Mouse (Mus musculus) inflammation-experienced regulatory T-cells, adult 6 months (primary cell): ENCODE results near the gene Gm49711. TPM values are rescaled to one million over a fixed set of nuclear protein-coding genes. Genes with fewer than 3 reads are reported as not detected.

Experiments used
- ATAC-seq: one replicate; pipeline ENCODE4 v1.8.0; 2017
- polyA plus RNA-seq, 3 experiments: library from polyadenylated mRNA; unstranded; fragments of 100-300 nt; shearing (Covaris generic); gene quantifications; one replicate each; pipeline ENCODE4 v1.2.1; 2017

The Gm49711 gene
- polyA plus RNA-seq, 3 experiments from 2014 or later = not detected

DNA sequence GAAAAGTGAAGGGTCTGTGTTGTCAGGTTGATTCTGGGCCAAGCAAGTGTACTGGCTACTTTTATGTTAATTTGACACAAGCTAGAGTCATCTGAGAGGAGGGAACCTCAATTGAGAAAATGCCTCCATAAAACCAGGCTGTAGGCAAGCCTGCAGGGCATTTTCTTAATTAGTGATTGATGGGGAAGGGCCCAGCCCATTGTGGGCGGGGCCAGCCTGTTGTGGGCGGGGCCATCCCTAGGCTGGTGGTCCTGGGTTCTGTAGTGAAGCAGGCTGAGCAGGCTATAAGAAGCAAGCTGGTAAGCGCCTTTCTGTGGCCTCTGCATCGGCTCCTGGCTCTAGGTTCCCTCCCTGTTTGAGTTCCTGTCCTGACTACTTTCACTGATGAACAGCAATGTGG lies 69.1 kb downstream of the Gm49711 start:
- ATAC-seq = no peak

GRCm38 (mm10) chr16:92127666-92128065 lies 69.5 kb downstream of the Gm49711 start:
- no peak for ATAC-seq

DNA sequence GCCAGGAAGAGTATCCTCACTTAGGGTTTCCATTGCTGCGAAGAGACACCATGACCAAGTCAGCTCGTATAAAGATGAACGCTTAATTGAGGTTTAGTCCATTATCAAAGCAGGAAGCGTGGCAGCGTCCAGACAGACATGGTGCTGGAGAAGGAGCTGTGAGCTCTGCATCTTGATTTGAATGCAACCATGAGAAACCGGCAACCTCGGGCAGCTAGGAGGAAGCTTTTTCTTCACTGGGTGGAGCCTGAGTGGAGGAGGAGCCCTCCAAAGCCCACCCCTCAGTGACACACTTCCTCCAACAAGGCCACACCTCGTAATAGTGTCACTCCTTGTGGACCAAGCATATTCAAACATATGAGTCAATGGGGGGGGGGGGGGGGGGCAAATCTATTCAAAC lies 71.7 kb downstream of the Gm49711 start:
- ATAC-seq = no peak

DNA sequence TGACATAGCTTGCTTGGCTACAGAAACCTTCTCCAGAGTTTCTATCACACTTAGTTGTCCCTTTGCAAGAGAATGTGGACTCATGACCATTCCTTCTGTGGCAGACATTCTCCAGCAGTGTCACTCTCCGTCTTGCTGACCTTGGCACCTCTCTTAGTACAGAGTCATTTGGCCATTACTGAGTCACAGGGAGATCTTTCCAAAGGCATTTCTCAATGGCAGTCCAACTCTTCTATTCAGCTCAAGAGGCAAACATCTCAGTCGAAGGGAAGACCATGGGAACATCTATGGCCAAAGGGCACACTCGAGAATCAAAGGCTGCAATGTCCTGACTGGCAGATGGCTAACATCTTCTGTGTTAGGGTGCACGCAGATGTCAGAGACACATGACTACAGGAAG lies 74.4 kb downstream of the Gm49711 start:
- ATAC-seq = no peak

GRCm38 (mm10) chr16:92134148-92134764 lies 76.1 kb downstream of the Gm49711 start:
- no peak for ATAC-seq

- no peak for ATAC-seq
Observed at GRCm38 (mm10) chr16:92136275-92136674, 78.2 kb downstream of the Gm49711 start.

DNA sequence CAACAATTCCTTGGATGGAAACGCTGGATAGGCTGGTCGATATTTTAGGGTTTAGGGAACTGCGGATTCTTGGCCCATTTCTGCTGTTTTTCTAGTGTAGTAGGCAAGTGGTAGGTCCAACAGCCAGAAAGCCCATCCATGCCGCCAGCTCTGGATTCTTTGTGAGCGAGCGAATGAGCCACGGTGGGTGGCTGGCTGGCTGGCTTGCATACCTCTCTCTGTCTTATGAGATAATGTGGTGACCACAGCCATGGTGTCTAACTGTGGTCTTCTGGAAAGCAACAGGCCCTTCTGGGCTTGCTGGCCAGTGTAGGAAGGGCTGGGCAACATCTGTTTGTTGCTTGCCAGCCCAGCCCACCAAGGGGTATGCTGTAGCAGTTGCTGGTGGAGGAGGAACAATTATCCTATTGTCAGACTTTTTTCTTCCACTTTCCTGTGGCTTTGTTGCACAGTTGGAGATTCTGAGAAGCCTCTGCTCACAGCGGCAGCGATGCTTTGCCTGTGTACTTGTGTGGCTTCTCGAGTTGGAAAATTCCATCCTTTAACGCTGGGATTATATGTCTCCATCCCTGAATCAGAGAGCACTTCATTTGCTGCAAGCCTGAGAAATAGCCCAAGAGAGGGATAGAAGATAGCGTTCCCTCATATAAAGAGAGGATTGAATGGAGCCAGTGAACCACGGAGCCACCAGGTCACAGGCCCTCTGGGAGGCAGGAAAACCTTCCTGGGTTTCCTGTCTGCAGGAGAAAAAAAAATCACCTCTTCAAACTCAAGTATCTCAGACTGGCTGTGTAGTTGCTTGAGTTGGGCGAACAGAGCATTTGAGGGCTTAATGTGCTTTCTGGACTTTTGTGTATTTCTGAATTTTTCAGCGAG lies 81.5 kb downstream of the Gm49711 start:
- no peak for ATAC-seq

DNA sequence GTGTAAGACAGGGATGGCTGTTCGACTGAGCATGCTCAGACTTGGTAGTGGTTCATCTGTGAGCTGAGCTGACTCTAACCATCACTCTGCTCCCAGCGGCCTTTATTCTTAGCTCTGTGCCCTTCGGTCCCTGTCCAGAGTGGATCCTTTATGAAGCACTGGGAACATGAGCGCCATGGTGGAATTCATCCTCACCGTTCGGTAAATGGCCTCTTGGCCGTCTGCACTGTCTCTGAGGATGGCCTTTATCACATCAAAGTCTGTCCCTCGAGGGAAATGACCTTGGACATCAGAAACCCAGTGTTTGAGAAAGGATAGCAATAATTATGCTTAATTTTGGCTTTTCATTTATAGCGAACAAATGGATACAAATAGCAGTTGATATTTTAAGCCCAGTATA lies 82.2 kb downstream of the Gm49711 start:
- ATAC-seq = no peak

DNA sequence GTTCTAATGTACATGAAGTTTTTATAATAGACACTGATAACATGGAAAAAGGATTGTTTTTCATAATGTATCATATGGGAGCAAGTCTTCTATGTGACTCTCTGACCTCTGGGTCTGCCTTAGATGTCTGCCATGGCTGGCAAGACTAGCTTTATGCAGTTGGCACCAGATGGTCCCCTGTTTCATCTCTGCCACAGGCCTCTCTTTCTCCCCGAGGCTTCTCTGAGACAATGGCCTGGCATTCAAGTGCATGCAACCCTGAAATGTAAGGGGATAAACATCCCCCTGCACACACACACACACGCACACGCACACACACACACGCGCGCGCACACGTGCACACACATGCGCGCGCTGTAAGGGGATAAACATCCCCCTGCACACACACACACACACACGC lies 82.9 kb downstream of the Gm49711 start:
- no peak for ATAC-seq

GRCm38 (mm10) chr16:92142426-92143012 lies 84.4 kb downstream of the Gm49711 start:
- ATAC-seq = no peak

DNA sequence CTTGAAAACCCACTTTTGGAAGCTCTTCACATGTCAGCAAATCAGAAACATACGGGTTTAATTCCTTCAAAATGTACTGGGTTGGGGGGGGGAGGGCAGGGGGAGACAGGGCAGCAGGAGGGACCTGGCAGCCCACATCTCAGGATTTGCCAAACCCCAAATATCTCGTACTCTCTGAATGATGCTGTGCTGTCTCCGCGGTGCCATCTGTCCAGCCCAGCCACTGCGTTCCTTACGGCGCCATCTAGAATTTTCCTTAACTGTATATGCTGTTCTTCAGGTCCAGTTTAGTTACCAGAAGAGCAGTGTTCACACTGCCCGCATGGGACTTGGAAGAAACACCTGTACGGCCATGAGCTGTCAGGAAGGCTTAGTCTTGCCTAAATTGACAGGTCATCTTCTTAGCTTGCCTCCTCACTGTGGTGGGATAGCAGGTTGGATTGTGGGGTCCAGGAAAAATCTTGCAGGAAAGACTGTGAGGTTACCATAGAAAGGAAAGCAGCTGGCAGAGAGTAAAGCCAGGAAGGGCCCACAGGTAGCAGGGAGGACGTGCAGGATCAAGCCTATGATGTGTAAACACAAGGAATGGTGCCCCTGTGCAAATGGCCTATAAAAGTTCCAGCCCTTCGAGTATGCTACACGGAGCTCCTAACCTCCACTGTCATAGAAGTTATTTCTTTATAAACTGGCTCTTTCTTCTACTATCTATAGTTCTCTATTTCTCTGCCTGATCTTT lies 89.7 kb downstream of the Gm49711 start:
- no peak for ATAC-seq

- no peak for ATAC-seq
Observed at GRCm38 (mm10) chr16:92148367-92148728, 90.2 kb downstream of the Gm49711 start.

DNA sequence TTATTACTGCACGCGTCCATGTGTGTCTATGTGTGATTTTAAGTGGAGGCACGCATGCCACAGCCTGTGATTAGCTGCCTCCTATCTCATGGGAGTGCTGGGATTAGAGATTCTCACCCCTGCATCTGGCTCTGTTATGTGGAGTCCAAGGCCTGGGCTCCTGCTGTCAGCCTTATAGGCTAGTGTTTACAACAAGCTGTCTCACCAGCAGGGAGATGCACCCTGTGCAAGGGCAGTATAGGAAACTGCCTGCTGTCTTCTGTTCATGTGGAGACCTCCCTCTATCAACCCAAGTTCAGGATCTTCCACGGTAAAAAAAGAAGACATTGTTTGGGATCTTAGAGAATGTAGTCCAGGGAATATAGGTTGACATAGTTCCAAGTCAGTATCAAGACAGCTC lies 92.9 kb downstream of the Gm49711 start:
- ATAC-seq = no peak

- ATAC-seq = no peak
Observed at GRCm38 (mm10) chr16:92158021-92158455, 99.9 kb downstream of the Gm49711 start.

DNA sequence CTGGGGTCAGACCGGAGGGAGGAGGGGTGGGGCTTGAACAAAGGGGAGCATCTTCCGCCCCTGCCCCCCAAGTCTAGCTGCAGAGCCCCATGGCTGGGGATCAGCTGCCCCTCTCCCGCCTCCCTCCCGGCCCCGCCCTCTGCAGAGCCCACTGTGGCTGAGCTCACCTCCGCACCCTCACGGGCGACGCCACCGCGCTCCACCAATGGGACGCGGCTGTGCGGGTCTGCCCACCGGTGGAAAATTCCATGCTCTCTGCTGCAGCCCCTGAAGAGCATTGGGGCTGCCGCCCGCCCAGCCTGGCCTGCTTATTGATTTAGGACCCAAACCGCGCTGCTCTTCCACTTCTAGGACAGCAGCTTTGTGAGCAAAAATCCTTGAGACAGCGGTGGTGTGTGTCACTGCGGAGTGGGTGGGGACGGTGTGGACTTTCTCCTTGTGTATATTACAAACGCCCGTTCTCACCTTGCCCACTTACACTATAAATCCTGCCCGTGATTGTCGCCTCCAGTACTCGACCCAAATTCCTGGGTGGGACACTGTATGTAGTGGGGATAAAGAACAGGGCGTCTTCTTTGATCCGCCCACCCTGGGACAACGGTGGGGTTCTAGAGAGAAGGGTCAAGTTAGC lies 100.5 kb downstream of the Gm49711 start:
- no peak for ATAC-seq

GRCm38 (mm10) chr16:92159114-92159513 lies 101.0 kb downstream of the Gm49711 start:
- ATAC-seq = no peak

- ATAC-seq = no peak
Observed at GRCm38 (mm10) chr16:92162289-92162688, 104.2 kb downstream of the Gm49711 start.

GRCm38 (mm10) chr16:92163545-92163944 lies 105.4 kb downstream of the Gm49711 start:
- ATAC-seq = no peak

- ATAC-seq = no peak
Observed at GRCm38 (mm10) chr16:92176052-92176451, 117.9 kb downstream of the Gm49711 start.

GRCm38 (mm10) chr16:92177718-92178117 lies 119.6 kb downstream of the Gm49711 start:
- ATAC-seq = no peak

DNA sequence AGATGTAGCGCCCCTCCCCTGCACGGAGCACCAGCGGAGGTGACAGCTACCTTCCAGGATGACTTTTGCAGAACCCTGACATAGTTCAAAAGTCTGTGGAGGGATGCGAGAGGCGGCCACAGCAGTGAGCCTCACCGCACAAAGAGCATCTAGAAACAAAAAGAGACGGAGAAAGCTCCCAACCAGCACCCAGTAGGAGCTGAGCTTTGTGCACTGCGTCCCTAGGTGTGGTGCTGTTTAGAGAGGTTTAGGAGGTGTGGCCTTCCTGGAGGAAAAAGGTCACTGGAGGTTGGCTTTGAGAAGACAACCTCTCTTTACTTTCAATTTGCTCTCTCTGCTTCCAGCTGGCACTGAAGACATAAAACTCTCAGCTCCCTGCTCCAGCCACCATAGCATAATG lies 121.2 kb downstream of the Gm49711 start:
- no peak for ATAC-seq

DNA sequence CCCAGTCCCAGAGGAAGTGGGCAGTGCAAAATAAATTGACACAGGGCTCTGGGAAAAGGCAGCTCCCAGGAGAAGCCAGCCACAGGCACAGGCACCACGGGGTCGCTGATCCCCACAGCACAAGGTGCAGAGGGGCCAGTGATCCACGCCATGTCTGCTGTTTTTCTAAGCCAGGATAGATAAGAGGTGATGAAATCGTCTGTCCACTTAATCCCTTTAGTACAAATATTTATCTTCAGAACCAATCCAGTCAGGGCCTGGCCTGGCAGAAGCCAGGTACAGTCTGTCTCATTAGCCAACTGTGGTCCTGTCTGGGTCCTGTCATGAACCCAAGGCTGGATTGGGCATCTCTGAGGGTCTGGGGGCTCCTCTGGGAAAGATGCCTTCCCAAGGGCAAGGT lies 125.4 kb downstream of the Gm49711 start:
- no peak for ATAC-seq

DNA sequence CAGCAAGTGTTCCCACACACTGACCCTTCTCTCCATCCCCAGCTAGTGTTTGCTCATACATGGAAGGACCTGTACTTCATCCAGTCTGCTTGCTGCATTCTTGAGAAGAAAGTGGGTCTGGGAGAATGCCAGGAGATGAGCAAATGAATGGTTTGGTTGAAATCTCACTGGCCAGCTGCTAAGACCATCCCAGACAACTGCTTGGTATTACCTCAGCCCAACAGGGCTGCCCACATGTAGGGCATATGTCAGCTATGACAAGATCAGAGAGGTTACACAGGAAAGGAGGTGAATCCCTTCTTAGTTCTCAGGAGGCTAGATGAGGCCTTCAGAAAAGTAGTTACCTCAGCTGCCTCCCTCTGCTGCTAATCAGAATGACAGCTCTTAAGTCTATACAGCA lies 132.5 kb downstream of the Gm49711 start:
- no peak for ATAC-seq
